Mouse (Mus musculus): ENCODE results near the gene Dysf. TPM values are rescaled to one million over a fixed set of nuclear protein-coding genes. Genes with fewer than 3 reads are reported as not detected.

The Dysf gene
- total RNA-seq, 2 experiments from 2014 or later, result 5.3 TPM

GRCm38 (mm10) chr6:84044679-84045078 is 36.3 kb downstream of the Dysf start:
- DNase-seq (ENCODE audit: low spot score in 2 of 2), result no peak
- intact Hi-C loops (cut with DNase I), result no loop called here

GRCm38 (mm10) chr6:84048856-84049255 is 40.5 kb downstream of the Dysf start:
- intact Hi-C loops (cut with DNase I), result no loop called here
- no peak for DNase-seq (ENCODE audit: low spot score in 2 of 2)

- DNase-seq (ENCODE audit: low spot score in 2 of 2), result no peak
- intact Hi-C loops (cut with DNase I), result no loop called here
Observed at GRCm38 (mm10) chr6:84050238-84050637, 41.8 kb downstream of the Dysf start.

GRCm38 (mm10) chr6:84051032-84051431 is 42.6 kb downstream of the Dysf start:
- no peak for DNase-seq (ENCODE audit: low spot score in 2 of 2)

DNA sequence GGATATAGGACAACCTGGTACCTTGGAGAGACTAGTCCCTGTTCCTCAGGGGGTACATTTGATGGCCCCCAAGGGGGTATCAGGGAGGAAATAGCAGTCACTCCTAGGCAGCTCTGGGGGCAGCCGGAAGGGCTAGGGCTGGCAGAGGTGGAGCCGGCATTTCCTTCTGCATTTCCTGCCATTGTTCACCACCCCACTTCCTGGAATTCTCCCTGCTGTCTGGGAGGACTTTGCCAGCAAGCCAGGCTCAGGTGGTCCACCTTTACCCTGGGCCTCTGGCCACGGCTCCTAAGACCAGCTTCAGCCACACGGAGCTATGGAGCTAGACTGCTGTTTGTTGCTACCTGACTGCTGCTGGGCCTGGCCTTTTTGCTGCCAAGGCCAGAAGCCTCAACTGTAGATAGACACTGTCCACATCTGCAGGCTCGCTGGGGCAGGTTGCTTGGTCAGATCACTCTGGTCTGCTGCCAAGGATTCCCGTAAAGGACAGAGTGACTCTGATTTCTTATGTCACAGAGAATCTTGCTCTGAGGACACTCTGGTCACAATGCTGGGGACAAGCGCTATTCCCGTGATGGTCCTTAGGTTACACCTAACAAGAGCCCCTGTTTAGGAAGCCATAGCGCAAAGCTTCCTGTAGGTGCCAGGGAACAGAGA is 45.6 kb downstream of the Dysf start:
- intact Hi-C loops (cut with DNase I), result no loop called here
- DNase-seq (ENCODE audit: low spot score in 2 of 2), result no peak

More at GRCm38 (mm10) chr6:84051032-84051431, 42.6 kb downstream of the Dysf start:
- intact Hi-C loops (cut with DNase I), result no loop called here

DNA sequence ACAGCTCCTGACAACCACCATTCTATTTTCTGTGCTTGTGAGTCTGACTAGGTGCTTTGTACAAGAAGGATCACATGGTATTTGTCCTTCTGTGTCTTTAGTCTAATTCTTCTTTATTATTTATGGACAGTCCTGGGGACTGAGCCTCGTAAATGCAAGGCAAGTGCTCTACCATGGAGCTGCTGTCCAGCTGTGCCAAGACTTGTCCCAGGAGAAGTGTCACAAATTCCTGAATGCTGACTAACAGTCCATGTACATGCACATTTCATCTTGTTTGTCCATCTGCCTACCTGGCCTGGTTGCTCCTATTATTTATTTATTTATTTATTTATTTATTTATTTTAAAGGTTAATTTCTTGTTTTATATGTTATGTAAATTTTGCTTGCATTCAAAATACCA is 47.2 kb downstream of the Dysf start:
- intact Hi-C loops (cut with DNase I), result no loop called here
- no peak for DNase-seq (ENCODE audit: low spot score in 2 of 2)

DNA sequence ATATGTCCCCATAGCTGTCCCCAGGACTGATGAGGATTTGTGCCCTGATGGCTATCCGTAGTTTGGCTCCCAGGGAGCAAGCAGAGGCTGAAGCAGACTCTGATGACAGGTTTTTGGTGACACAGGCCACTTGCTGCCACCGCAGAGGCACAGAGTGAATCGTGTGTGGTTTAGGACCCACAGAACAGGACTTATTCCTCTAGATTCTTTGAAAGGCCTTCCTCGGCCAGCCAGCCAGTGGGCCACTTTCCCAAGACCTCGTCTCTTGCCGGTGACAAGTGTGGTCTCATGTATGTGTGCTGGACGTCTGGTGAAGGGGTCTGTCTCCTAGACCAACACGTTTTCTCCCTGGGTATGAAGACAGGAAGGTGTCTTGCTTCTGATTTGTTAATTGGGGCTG is 48.8 kb downstream of the Dysf start:
- intact Hi-C loops (cut with DNase I), result no loop called here
- DNase-seq (ENCODE audit: low spot score in 2 of 2), result no peak

DNA sequence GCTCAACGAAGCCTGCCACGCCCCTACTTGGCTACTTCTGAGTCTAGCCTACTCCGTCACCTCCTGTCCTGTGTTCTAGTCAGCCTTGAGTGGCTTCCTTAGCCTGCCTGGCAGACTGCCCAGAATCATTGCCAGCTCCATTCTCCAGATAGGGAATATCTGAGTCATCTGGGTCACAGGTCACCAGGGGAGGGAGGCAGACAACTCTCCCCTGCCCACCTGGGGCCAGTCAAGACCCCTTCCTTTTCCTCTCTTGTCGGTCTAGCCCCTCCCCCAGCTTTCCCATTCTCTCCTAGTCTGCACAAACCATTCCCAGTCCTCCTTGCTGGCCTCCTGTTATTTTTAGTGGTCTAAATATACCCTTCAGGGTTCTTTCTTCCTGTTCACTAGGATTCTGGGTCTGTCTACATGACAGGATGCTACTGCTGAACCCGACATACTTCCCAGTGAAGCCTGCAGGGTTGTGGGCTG is 50.3 kb downstream of the Dysf start:
- intact Hi-C loops (cut with DNase I), result no loop called here

GRCm38 (mm10) chr6:84059771-84060414 is 51.5 kb downstream of the Dysf start:
- DNase-seq (ENCODE audit: low spot score in 2 of 2), result no peak
- intact Hi-C loops (cut with DNase I), result no loop called here

More for the DNA sequence above, 50.3 kb downstream of the Dysf start:
- DNase-seq (ENCODE audit: low spot score in 2 of 2), result no peak

- no peak for DNase-seq (ENCODE audit: low spot score in 2 of 2)
- intact Hi-C loops (cut with DNase I), result loop anchor here (1.0 kb wide), 1 partner anchor 182 kb away; no protein-coding TSS in a partner anchor
Observed at GRCm38 (mm10) chr6:84061328-84061727, 52.9 kb downstream of the Dysf start.

GRCm38 (mm10) chr6:84062541-84062940 is 54.2 kb downstream of the Dysf start:
- intact Hi-C loops (cut with DNase I), result loop anchor here (2.0 kb wide), 1 partner anchor 44 kb away; no protein-coding TSS in a partner anchor
- DNase-seq (ENCODE audit: low spot score in 2 of 2), result no peak

- intact Hi-C loops (cut with DNase I), result no loop called here
- DNase-seq (ENCODE audit: low spot score in 2 of 2), result no peak
Observed at GRCm38 (mm10) chr6:84068236-84068635, 59.8 kb downstream of the Dysf start.

- intact Hi-C loops (cut with DNase I), result loop anchor here (10.0 kb wide), 1 partner anchor 1055 kb away; no protein-coding TSS in a partner anchor
- DNase-seq (ENCODE audit: low spot score in 2 of 2), result no peak
Observed at GRCm38 (mm10) chr6:84070251-84070650, 61.9 kb downstream of the Dysf start.

DNA sequence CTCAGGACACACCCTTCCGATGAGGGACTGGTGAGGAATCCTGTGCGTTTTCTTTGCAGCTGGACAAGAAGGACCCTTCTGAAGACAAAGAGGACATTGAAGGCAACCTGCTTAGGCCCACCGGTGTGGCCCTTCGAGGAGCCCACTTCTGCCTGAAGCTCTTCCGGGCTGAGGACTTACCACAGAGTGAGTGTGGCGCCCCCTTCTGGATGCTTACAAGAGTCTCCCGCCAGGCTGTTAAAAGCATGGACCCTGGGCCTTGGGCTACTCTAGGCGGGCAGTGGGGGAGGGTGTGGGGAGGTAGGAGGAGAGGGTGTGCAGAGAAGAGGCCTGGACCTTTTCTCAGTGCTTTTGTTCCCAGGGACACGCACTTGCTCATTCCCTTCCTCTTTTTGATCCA is 64.2 kb downstream of the Dysf start:
- no peak for DNase-seq (ENCODE audit: low spot score in 2 of 2)
- intact Hi-C loops (cut with DNase I), result loop anchor here (10.0 kb wide), 1 partner anchor 1052 kb away; no protein-coding TSS in a partner anchor

GRCm38 (mm10) chr6:84078172-84078571 is 69.8 kb downstream of the Dysf start:
- intact Hi-C loops (cut with DNase I), result loop anchor here (10.0 kb wide), 1 partner anchor 1047 kb away; no protein-coding TSS in a partner anchor

GRCm38 (mm10) chr6:84080631-84081030 is 72.2 kb downstream of the Dysf start:
- intact Hi-C loops (cut with DNase I), result no loop called here
- peak in 1 of 2 experiments; percentile 28 for DNase-seq (ENCODE audit: low spot score in 2 of 2)

More at GRCm38 (mm10) chr6:84078172-84078571, 69.8 kb downstream of the Dysf start:
- no peak for DNase-seq (ENCODE audit: low spot score in 2 of 2)

DNA sequence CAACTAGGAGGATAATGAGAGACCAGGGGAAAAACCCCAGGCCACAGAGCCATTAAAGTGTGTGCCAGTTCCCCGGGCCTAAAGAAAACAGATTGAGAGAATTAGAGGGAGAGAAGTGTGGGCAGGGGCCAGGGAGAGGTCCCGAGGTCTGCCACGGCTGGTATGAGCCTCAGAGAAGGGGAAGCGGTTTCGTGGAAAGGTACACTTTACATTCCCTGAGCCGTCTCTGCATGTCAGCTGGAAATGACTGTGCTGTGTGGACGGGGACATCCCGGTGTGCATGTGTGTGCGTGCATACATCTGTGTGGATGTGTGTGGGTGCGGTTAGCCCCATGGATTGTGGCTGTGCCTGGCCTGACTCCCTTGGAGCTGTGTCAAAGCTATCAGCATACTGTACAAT is 76.4 kb downstream of the Dysf start:
- DNase-seq (ENCODE audit: low spot score in 2 of 2), result no peak
- intact Hi-C loops (cut with DNase I), result no loop called here

DNA sequence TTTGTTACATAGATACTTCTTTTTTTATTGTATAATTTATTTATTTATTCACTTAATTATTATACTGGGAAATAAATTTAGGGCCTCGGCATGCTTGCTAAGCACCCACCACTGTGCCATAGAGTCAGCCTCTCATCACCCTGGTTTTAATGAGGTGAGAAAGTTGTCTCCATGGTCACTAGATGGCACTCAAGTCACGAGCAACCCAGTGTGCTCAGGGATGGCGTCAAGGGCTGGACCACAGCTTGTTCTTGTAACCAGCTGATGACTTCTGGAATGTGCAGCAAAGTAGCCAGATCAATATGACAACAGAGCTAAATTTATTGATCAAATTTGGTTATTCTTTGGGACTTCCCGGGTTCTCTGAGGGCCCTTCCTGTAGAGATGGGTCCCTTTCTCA is 85.1 kb downstream of the Dysf start:
- intact Hi-C loops (cut with DNase I), result loop anchor here (10.0 kb wide), 1 partner anchor 921 kb away; no protein-coding TSS in a partner anchor
- DNase-seq (ENCODE audit: low spot score in 2 of 2), result no peak

DNA sequence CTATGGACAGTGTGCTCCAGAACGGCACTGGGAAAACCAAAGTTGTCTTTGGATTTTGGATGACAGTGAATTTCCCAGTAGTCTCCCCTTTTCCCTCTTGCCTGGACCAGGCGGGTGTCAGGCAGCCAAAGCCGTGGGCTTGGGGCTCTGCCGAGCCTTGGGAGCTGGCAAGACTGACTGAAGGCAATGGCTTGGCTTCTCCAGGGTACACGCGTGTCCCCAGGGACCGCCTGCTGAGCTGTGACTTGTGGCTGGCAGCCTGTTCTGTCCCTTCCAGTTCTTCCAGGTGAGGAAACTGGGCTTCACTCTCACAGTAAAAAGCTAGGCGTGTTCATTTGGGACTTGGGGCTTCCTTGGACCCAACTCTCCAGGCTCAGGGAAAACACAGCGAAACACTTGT is 86.1 kb downstream of the Dysf start:
- intact Hi-C loops (cut with DNase I), result loop anchor here (10.0 kb wide), 1 partner anchor 920 kb away; no protein-coding TSS in a partner anchor
- DNase-seq (ENCODE audit: low spot score in 2 of 2), result no peak

DNA sequence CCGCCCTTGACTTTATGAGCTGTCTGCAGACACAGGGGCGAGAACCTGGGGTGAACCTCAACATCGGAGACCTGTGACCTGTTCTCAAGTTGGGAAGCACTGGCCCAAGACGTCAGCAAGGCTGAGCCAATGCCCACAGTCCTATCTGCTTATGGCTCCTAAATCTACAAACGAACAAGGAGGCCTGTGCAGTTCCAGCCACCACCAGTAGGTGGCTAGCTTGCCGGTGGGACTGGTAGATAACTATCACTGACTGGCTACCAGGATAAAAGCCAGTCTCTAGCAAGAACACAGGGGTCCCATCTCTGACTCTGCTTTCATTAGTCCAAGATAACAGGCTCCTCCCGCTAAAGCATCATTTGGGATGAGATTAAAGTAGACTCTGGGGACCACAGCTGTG is 86.6 kb downstream of the Dysf start:
- intact Hi-C loops (cut with DNase I), result loop anchor here (5.0 to 10.0 kb wide), 5 partner anchors 102 to 1037 kb away; no protein-coding TSS in a partner anchor
- DNase-seq (ENCODE audit: low spot score in 2 of 2), result peak; percentile 56 to 71

- intact Hi-C loops (cut with DNase I), result loop anchor here (1.0 to 10.0 kb wide), 7 partner anchors 101 to 1036 kb away; no protein-coding TSS in a partner anchor
- no peak for DNase-seq (ENCODE audit: low spot score in 2 of 2)
Observed at GRCm38 (mm10) chr6:84095882-84096281, 87.5 kb downstream of the Dysf start.
